Mouse (Mus musculus): Measurements from ENCODE around the gene Fxyd3. TPM values are rescaled to one million over a fixed set of nuclear protein-coding genes. Genes with fewer than 3 reads are reported as not detected.

The Fxyd3 gene
- total and polyA plus RNA-seq, 3 experiments, result 1.6 to 5.5 (median 2.5) TPM

DNA sequence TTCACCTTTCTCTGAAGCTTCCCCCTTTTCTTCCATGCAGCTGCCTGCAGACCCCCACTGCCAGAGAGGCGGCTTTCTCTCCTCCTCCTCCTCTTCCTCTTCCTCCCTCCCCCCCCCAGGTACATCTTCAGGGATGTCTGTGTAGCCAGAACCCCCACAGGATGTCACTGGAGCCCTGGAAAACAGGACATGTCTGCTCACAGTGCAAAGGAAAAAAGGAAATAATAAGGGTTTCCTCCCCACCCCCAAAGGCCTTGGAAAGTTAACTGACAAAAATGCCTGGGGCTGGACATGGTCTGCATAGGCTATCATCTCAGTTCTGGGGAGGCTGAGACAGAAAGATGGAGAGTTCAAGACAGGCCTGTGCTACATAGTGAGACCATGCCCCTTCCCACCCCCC, 4.6 kb upstream of the Fxyd3 start:
- no peaks in the 10 kb centered on the region for H3K36me3 ChIP-seq (ENCODE audit: control insufficient read depth, insufficient read depth, low read length)
- peaks cover 16% of the 10 kb centered on the region for H3K4me1 ChIP-seq (ENCODE audit: control insufficient read depth, insufficient read depth, low read length)
- intact Hi-C loops (cut with DNase I), result loop anchor here (2.0 kb wide), 1 partner anchor 22 kb away; the partner anchor contains the start of gene Lgi4
- no peak overlapping the region for H3K4me3 ChIP-seq
- H3K79me2 ChIP-seq (replicated peaks; ENCODE audit: control insufficient read depth, insufficient read depth, low read length), result no peaks in the 10 kb centered on the region
- no peaks in the 10 kb centered on the region for H3K27me3 ChIP-seq (ENCODE audit: control insufficient read depth, insufficient read depth, low read length)
- no peak overlapping the region for H3K9ac ChIP-seq (ENCODE audit: low read depth, low read length)
- H3K27ac ChIP-seq, result no peak overlapping the region; the same call in 1 of the 2 replicates
- no peak for DNase-seq
- WGBS, result 56% methylated on average over 1 of the region's 1 CpGs
- no peak for TF ChIP-seq POLR2A (IDR thresholded peaks at IDR 0.05; ENCODE audit: insufficient read depth, low read depth, low read length)
- TF ChIP-seq EP300 (IDR thresholded peaks at IDR 0.05; ENCODE audit: insufficient read depth, low read depth, low read length), result no peak

DNA sequence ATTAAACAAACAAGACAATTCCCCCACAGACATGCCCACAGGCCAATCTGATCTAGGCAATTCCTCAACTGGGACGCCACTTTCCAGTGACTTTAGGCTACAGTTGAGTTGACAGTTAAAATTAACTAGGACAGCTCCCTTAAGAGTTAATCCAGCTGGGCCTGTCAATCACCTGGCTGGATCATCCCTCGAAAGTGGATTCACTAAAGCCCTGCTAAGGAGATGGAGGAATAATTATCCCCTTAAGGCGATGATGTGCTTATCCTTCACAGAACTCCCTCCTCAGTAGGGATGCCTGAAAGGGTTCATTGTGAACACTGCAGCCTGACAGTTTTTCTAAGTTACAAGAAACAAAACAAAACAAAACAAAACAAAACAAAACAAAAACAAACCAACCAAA, 4.1 kb upstream of the Fxyd3 start:
- 76% methylated on average over 3 of the region's 3 CpGs for whole genome bisulfite sequencing
- Histone ChIP-seq H3K4me3 (no peak overlapping the region), H3K36me3 (ENCODE audit: control insufficient read depth, insufficient read depth, low read length) (no peaks in the 10 kb centered on the region), H3K9ac (ENCODE audit: low read depth, low read length) (no peak overlapping the region), H3K27ac (no peak overlapping the region), H3K79me2 (replicated peaks; ENCODE audit: control insufficient read depth, insufficient read depth, low read length) (no peaks in the 10 kb centered on the region), H3K27me3 (ENCODE audit: control insufficient read depth, insufficient read depth, low read length) (no peaks in the 10 kb centered on the region), H3K4me1 (ENCODE audit: control insufficient read depth, insufficient read depth, low read length) (peaks cover 14% of the 10 kb centered on the region)
- intact Hi-C loops (cut with DNase I), result loop anchor here (2.0 kb wide), 1 partner anchor 22 kb away; the partner anchor contains the start of gene Lgi4
- TF ChIP-seq POLR2A (IDR thresholded peaks at IDR 0.05; ENCODE audit: insufficient read depth, low read depth, low read length) (no peak), EP300 (IDR thresholded peaks at IDR 0.05; ENCODE audit: insufficient read depth, low read depth, low read length) (no peak), CTCF (IDR thresholded peaks at IDR 0.05) (no peak)
- no peak for DNase-seq

DNA sequence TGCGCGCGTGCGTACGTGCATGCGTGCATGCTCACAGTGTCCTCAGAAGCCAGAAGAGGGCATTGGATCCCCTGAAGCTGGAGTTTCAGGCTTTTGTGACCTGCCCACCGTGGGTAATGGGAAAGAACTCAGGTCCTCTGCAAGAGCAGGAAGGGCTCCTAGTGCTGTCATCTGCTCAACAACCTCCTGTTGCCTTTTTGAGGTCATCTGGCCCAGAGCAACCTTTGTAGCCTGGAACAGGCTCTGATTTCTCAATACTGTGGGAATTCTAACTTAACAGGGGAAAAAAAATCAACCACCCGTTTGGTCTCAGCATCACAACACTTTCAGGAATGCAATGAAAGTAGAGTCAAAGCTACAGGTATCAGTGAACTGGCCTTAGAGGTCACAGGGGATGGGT, 3.2 kb upstream of the Fxyd3 start:
- no peak for DNase-seq
- TF ChIP-seq EP300 (IDR thresholded peaks at IDR 0.05; ENCODE audit: insufficient read depth, low read depth, low read length) (no peak), POLR2A (IDR thresholded peaks at IDR 0.05; ENCODE audit: insufficient read depth, low read depth, low read length) (no peak), CTCF (IDR thresholded peaks at IDR 0.05) (no peak)
- intact Hi-C loops (cut with DNase I), result loop anchor here (2.0 kb wide), 2 partner anchors 17 to 21 kb away; partner anchors contain the start of gene Lgi4
- Histone ChIP-seq H3K79me2 (replicated peaks; ENCODE audit: control insufficient read depth, insufficient read depth, low read length) (no peaks in the 10 kb centered on the region), H3K27ac (no peak overlapping the region), H3K27me3 (ENCODE audit: control insufficient read depth, insufficient read depth, low read length) (no peaks in the 10 kb centered on the region), H3K4me3 (no peak overlapping the region), H3K36me3 (ENCODE audit: control insufficient read depth, insufficient read depth, low read length) (no peaks in the 10 kb centered on the region), H3K9ac (ENCODE audit: low read depth, low read length) (no peak overlapping the region), H3K4me1 (ENCODE audit: control insufficient read depth, insufficient read depth, low read length) (peaks cover 10% of the 10 kb centered on the region)
- WGBS, result 82% methylated on average over 8 of the region's 8 CpGs

DNA sequence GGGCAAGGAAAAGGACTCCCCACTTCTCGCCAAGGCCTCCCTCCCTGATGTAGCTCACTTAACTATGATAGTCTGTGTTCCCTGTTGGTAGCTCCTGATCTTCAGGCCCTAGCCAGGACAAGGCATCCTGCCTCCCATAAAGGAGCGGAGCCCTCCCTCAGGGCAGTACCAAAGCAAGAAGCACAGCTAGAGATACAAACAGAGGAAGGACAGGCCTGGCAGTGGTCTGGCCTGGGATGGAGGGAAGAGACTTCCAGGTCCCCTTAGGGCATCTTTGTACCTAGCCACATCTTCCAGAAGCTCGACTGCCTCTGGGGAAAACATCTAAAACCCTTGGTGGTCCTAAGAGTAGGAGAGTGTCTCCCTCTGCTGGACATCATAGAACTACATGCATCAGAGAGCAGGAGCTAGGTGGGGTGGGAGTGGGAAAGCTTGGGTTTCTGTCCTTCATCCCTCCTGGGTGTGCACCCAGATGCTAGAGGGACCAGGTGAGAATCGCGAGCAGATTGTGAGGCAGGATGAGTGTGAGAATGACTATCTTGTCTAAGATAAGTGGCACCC, 1.5 kb upstream of the Fxyd3 start:
- Histone ChIP-seq H3K9ac (ENCODE audit: low read depth, low read length) (no peak overlapping the region), H3K27ac (no peak overlapping the region), H3K4me3 (no peak overlapping the region), H3K4me1 (ENCODE audit: control insufficient read depth, insufficient read depth, low read length) (peaks cover 2% of the 10 kb centered on the region), H3K36me3 (ENCODE audit: control insufficient read depth, insufficient read depth, low read length) (no peaks in the 10 kb centered on the region), H3K79me2 (replicated peaks; ENCODE audit: control insufficient read depth, insufficient read depth, low read length) (no peaks in the 10 kb centered on the region), H3K27me3 (ENCODE audit: control insufficient read depth, insufficient read depth, low read length) (no peaks in the 10 kb centered on the region)
- DNase-seq, result no peak
- TF ChIP-seq EP300 (IDR thresholded peaks at IDR 0.05; ENCODE audit: insufficient read depth, low read depth, low read length) (no peak), CTCF (IDR thresholded peaks at IDR 0.05) (peak; percentile 83), POLR2A (IDR thresholded peaks at IDR 0.05; ENCODE audit: insufficient read depth, low read depth, low read length) (no peak)
- 38% methylated on average over 5 of the region's 5 CpGs for WGBS
- intact Hi-C loops (cut with DNase I), result loop anchor here (2.0 kb wide), 1 partner anchor 19 kb away; no protein-coding TSS in a partner anchor

DNA sequence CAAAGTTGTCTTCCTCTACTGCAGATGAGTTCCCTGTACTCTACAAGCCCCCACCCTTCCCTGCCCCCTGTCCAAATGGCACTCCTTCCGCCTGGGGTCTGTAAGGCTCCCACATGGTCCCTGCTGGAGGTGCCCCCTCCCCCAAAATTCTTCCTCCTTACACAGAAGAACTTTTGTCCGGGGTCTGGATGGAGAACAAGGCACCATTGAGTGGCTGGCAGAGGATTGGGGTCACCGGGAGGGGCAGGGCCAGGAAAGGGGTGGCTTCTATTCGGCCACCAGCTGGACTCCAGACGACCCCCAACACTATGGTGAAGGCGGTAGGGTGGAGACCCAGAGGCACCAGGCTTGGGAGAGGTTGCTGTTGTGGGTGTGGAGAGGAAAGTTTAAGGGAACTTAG, 966 bp upstream of the Fxyd3 start:
- Histone ChIP-seq H3K4me3 (no peak overlapping the region), H3K4me1 (ENCODE audit: control insufficient read depth, insufficient read depth, low read length) (no peaks in the 10 kb centered on the region), H3K27me3 (ENCODE audit: control insufficient read depth, insufficient read depth, low read length) (no peaks in the 10 kb centered on the region), H3K36me3 (ENCODE audit: control insufficient read depth, insufficient read depth, low read length) (no peaks in the 10 kb centered on the region), H3K9ac (ENCODE audit: low read depth, low read length) (no peak overlapping the region), H3K27ac (no peak overlapping the region), H3K79me2 (replicated peaks; ENCODE audit: control insufficient read depth, insufficient read depth, low read length) (no peaks in the 10 kb centered on the region)
- intact Hi-C loops (cut with DNase I), result no loop called here
- 68% methylated on average over 6 of the region's 6 CpGs for WGBS
- TF ChIP-seq POLR2A (IDR thresholded peaks at IDR 0.05; ENCODE audit: insufficient read depth, low read depth, low read length) (no peak), CTCF (IDR thresholded peaks at IDR 0.05) (no peak), EP300 (IDR thresholded peaks at IDR 0.05; ENCODE audit: insufficient read depth, low read depth, low read length) (no peak)
- DNase-seq, result no peak

DNA sequence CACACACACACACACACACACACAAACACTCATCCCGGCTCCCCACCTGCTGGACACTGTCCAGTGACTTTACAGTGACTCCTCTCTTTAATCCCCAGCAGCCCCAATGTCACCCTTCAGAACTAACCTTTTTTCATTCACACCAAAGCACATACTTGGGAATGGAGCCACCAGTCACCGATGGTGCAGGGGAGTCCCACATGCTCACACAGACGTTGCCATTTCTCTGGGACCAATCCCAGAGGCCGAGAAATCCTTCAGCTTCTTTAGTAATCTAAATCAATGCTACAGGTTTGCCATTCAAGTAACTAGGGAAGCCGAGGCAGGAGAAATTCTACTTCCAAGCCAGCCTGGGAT, 1.8 kb downstream of the Fxyd3 start:
- H3K9ac ChIP-seq (ENCODE audit: low read depth, low read length), result no peak overlapping the region
- no peaks in the 10 kb centered on the region for H3K4me1 ChIP-seq (ENCODE audit: control insufficient read depth, insufficient read depth, low read length)
- intact Hi-C loops (cut with DNase I), result no loop called here
- H3K36me3 ChIP-seq (ENCODE audit: control insufficient read depth, insufficient read depth, low read length), result no peaks in the 10 kb centered on the region
- TF ChIP-seq POLR2A (IDR thresholded peaks at IDR 0.05; ENCODE audit: insufficient read depth, low read depth, low read length) (no peak), EP300 (IDR thresholded peaks at IDR 0.05; ENCODE audit: insufficient read depth, low read depth, low read length) (no peak)
- no peak overlapping the region for H3K27ac ChIP-seq
- no peaks in the 10 kb centered on the region for H3K27me3 ChIP-seq (ENCODE audit: control insufficient read depth, insufficient read depth, low read length)
- DNase-seq, result no peak
- H3K4me3 ChIP-seq, result no peak overlapping the region
- 57% methylated on average over 5 of the region's 5 CpGs for WGBS
- H3K79me2 ChIP-seq (replicated peaks; ENCODE audit: control insufficient read depth, insufficient read depth, low read length), result no peaks in the 10 kb centered on the region

Data from heart, adult 2 months (tissue).